Mouse (Mus musculus) hindbrain, embryonic 11.5 days (tissue): ENCODE measurements around the gene Gm12355. TPM values are rescaled to one million over a fixed set of nuclear protein-coding genes. Genes with fewer than 3 reads are reported as not detected.
"Not testable (repeated sequence)": the region's sequence is repeated elsewhere in the genome, so short reads cannot be mapped to it uniquely, and the experiment has no call there.

ENCODE experiments used
- ATAC-seq: fragments of 200-750 bp; cut with Nextera tagmentation; 2 replicates; pipeline ENCODE4 v1.8.0; 2017; ENCODE audit warnings: mild to moderate bottlenecking, moderate TSS enrichment, moderate library complexity; ENCODE audit not compliant: low FRiP score
- DNase-seq: peaks from one replicate; pipeline ENCODE4 v3.0.0-alpha.2; 2015; ENCODE audit warnings: low spot score
- H3K27ac ChIP-seq: fragments of 300-500 bp; sonication (generic); 2 replicates; pipeline ENCODE4 v1.5.1; 2014; ENCODE audit warnings: mild to moderate bottlenecking, low read depth, low read length
- H3K27me3 ChIP-seq: fragments of 300-500 bp; sonication (generic); 2 replicates; pipeline ENCODE4 v1.6.1; 2014; ENCODE audit warnings: mild to moderate bottlenecking, low read length, moderate library complexity, mixed read lengths; ENCODE audit not compliant: control insufficient read depth, insufficient read depth
- H3K36me3 ChIP-seq: fragments of 300-500 bp; sonication (generic); 2 replicates; pipeline ENCODE4 v1.6.1; 2014; ENCODE audit warnings: mild to moderate bottlenecking, low read length, moderate library complexity, mixed read lengths; ENCODE audit not compliant: control insufficient read depth, insufficient read depth
- H3K4me1 ChIP-seq: fragments of 300-500 bp; sonication (generic); replicated peaks from 2 replicates; pipeline ENCODE4 v1.6.1; 2014; ENCODE audit warnings: low read length, mixed read lengths; ENCODE audit not compliant: control insufficient read depth, insufficient read depth
- H3K4me2 ChIP-seq: fragments of 300-500 bp; sonication (generic); replicated peaks from 2 replicates; pipeline ENCODE4 v1.6.1; 2014; ENCODE audit warnings: mild to moderate bottlenecking, low read depth, low read length
- H3K4me3 ChIP-seq: fragments of 300-500 bp; sonication (generic); 2 replicates; pipeline ENCODE4 v1.5.1; 2014; ENCODE audit warnings: low read depth, low read length
- H3K9ac ChIP-seq: fragments of 300-500 bp; sonication (generic); 2 replicates; pipeline ENCODE4 v1.6.1; 2014; ENCODE audit warnings: low read depth, low read length
- H3K9me3 ChIP-seq: fragments of 300-500 bp; sonication (generic); 2 replicates; pipeline ENCODE4 v1.6.1; 2016; ENCODE audit warnings: low read length; ENCODE audit not compliant: control insufficient read depth
- WGBS: fragments of 180-500 bp; shearing (Covaris S2); extraction: QIAGEN DNeasy Blood & Tissue Kit; methylation state at CpG from one replicate; pipeline ENCODE4 v1.1.7; 2014; 5-methylcytosine and 5-hydroxymethylcytosine counted together
- polyA plus RNA-seq: library from polyadenylated mRNA; unstranded; fragments of >200 nt; fragmentation: Nextera tagmentation; extraction: Ambion mirVana; gene quantifications from 2 replicates; pipeline ENCODE4 v1.2.1, GENCODE M21; 2014

Gm12355 gene
- 0.85 and 1.8 TPM in 2 replicates for polyA plus RNA-seq

DNA sequence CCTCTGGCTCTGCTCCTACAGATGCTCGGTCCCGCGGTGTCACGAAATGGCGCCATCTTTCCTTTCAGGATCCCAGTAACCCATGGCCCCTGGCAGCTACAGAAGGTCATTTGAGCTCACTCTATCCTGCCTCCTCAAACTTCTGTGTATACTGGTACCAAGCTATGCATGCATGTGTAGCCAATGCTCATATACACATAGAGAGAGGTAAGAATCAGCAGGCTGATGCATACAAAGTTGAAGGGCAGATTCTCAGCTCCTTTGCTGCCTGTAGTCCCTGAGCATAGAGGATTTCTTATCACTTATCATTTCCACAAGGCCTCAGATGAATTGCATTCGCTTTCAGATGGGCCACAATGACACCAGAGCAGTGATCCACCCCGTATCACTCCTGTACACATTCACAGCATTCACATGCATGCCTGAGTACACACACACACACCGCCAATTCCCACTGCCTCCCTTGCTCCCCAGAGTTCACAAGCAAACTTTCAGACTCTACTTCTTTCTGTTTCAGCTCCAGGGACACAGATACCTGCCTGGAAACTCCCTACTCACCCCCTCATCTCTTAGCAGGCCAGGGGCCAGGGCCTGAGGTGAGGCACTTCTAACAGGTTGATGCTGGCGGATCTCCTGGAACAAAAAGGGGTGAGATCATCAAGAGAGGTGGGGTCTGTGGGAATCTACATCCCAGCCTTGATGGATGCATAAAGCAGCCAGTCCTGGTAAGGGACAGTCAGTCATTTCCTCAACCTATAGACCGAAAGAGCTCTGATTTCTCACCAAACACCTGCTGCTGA, at the start of gene Gm12355, which contains the start of gene Gsdma3:
Gene Gm12355 (minus strand): TSS at position 51 of the 800 bp plus-strand sequence.
Gene Gsdma3 (plus strand): TSS at position 750 of the 800 bp plus-strand sequence.
- no peaks in the 10 kb centered on the region for H3K4me1 ChIP-seq
- WGBS, result 85% methylated on average over 10 of the region's 10 CpGs

GRCm38 (mm10) chr11:98673136-98673535, 47.7 kb upstream of the Gm12355 start:
- not testable (repeated sequence) for H3K27me3 ChIP-seq, H3K9ac ChIP-seq, H3K4me1 ChIP-seq, H3K27ac ChIP-seq, ATAC-seq, H3K36me3 ChIP-seq, H3K4me2 ChIP-seq, H3K4me3 ChIP-seq, H3K9me3 ChIP-seq
- peak; percentile 72 for DNase-seq
- WGBS, result 3% methylated on average over 6 of the region's 7 CpGs

More for the DNA sequence above, at the start of gene Gm12355, which contains the start of gene Gsdma3:
- Histone ChIP-seq H3K27ac (no peak within 1 kb of the TSS), H3K9me3 (no peaks in the 10 kb centered on the region), H3K36me3 (no peaks in the 10 kb centered on the region), H3K27me3 (no peaks in the 10 kb centered on the region), H3K4me2 (no peak within 1 kb of the TSS), H3K4me3 (no peak within 1 kb of the TSS), H3K9ac (no peak within 1 kb of the TSS)
- ATAC-seq (no peak), DNase-seq (no peak)

DNA sequence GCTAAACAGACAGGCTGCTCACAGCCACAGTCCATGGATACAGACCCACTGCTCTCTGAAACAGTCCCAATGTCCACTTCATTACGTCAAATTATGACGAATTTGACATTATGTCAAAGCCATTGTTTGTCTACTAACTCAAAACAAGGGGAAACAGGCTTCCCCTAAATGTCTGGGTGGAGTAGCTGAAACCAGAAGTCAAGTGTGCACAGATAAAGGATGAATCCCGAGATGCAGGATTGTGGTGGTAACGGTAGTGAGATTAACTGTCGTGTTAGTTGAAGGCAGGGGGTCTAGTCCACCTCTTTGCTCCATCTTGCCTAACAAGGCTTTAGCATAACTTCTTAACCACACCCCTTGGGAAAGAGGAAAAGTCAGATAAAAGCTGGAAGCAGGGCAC, 47.0 kb upstream of the Gm12355 start:
- H3K36me3 ChIP-seq, result no peaks in the 10 kb centered on the region
- H3K27me3 ChIP-seq, result peaks cover 5% of the 10 kb centered on the region; the same call in 1 of the 2 replicates
- no peaks in the 10 kb centered on the region for H3K4me1 ChIP-seq
- no peak overlapping the region for H3K9ac ChIP-seq
- no peak for ATAC-seq
- no peak overlapping the region for H3K4me2 ChIP-seq
- DNase-seq, result no peak
- H3K4me3 ChIP-seq, result no peak overlapping the region
- no peaks in the 10 kb centered on the region for H3K9me3 ChIP-seq
- WGBS, result 92% methylated on average over 5 of the region's 5 CpGs
- H3K27ac ChIP-seq, result no peak overlapping the region

DNA sequence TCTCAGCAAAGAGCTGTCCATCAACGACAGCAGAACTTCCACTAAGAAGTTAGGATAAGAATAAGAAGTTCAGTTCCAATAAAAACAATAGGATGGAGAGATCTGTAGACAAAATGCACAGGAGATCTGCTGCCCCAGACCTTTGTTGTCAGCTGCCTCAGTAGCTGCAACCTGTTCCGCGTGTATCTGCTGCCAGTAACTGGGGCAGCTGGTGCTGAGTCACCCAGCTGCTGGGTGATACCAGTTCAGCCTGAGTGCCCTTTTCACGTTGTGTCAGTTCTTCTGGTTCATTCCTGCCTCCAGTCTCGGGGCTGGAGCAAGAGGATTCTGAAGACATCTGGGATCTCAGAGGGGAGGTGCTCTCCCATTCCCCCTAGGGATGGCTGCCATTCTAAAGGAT, 46.4 kb upstream of the Gm12355 start:
- Histone ChIP-seq H3K4me2 (no peak overlapping the region), H3K27ac (no peak overlapping the region), H3K9me3 (no peaks in the 10 kb centered on the region), H3K9ac (no peak overlapping the region), H3K27me3 (peaks cover 5% of the 10 kb centered on the region; the same call in 1 of the 2 replicates), H3K4me3 (no peak overlapping the region), H3K4me1 (no peaks in the 10 kb centered on the region), H3K36me3 (no peaks in the 10 kb centered on the region)
- 69% methylated on average over 5 of the region's 5 CpGs for WGBS
- ATAC-seq (no peak), DNase-seq (no peak)

- Histone ChIP-seq H3K4me3 (no peak overlapping the region), H3K27ac (no peak overlapping the region), H3K4me1 (no peaks in the 10 kb centered on the region), H3K9me3 (no peaks in the 10 kb centered on the region), H3K36me3 (no peaks in the 10 kb centered on the region), H3K4me2 (no peak overlapping the region), H3K27me3 (peaks cover 5% of the 10 kb centered on the region; the same call in 1 of the 2 replicates), H3K9ac (no peak overlapping the region)
- no peak for ATAC-seq
- DNase-seq, result no peak
- 71% methylated on average over 3 of the region's 3 CpGs for WGBS
Observed at GRCm38 (mm10) chr11:98671284-98671815, 45.9 kb upstream of the Gm12355 start.

GRCm38 (mm10) chr11:98668984-98669383, 43.5 kb upstream of the Gm12355 start:
- no peak overlapping the region for H3K27ac ChIP-seq
- no peak overlapping the region for H3K9ac ChIP-seq
- H3K4me3 ChIP-seq, result no peak overlapping the region
- H3K4me1 ChIP-seq, result no peaks in the 10 kb centered on the region
- H3K27me3 ChIP-seq, result peaks cover 5% of the 10 kb centered on the region; the same call in 1 of the 2 replicates
- DNase-seq (no peak), ATAC-seq (no peak)
- no peaks in the 10 kb centered on the region for H3K36me3 ChIP-seq
- H3K9me3 ChIP-seq, result no peaks in the 10 kb centered on the region
- H3K4me2 ChIP-seq, result no peak overlapping the region
- 75% methylated on average over 2 of the region's 2 CpGs for WGBS

GRCm38 (mm10) chr11:98664091-98664490, 38.6 kb upstream of the Gm12355 start, which contains the start of gene Gsdma:
Gene Gsdma (plus strand): TSS chr11:98664351.
- no peaks in the 10 kb centered on the region for H3K36me3 ChIP-seq
- no peaks in the 10 kb centered on the region for H3K9me3 ChIP-seq
- 27% methylated on average over 4 of the region's 4 CpGs for WGBS
- H3K27me3 ChIP-seq, result peaks cover 5% of the 10 kb centered on the region; the same call in 1 of the 2 replicates
- no peak within 1 kb of the TSS for H3K4me2 ChIP-seq
- ATAC-seq, result no peak
- no peak within 1 kb of the TSS for H3K4me3 ChIP-seq
- DNase-seq, result no peak
- no peaks in the 10 kb centered on the region for H3K4me1 ChIP-seq
- H3K9ac ChIP-seq, result no peak within 1 kb of the TSS
- no peak within 1 kb of the TSS for H3K27ac ChIP-seq

- Histone ChIP-seq H3K4me2 (no peak overlapping the region; the same call in 1 of the 2 replicates), H3K9me3 (no peaks in the 10 kb centered on the region), H3K36me3 (no peaks in the 10 kb centered on the region), H3K4me3 (no peak overlapping the region), H3K27ac (no peak overlapping the region), H3K4me1 (no peaks in the 10 kb centered on the region), H3K9ac (no peak overlapping the region), H3K27me3 (no peaks in the 10 kb centered on the region)
- WGBS, result 11% methylated on average over 6 of the region's 6 CpGs
- peak; percentile 76 for DNase-seq
- ATAC-seq, result no peak
Observed at GRCm38 (mm10) chr11:98660517-98660916, 35.1 kb upstream of the Gm12355 start.
